Comparison of ENCODE assay signal across 8 mouse cellular contexts in genomic region chr17:33779967-33780295, GRCm38 (mm10). TPM values are rescaled to one million over a fixed set of nuclear protein-coding genes. Genes with fewer than 3 reads are reported as not detected.
A peak's percentile ranks its signal among the peaks of the same experiment; 100 is the strongest.
DNase-seq lines count a peak whose midpoint lies in the region; ATAC-seq and TF ChIP-seq lines count a peak whose summit lies in the region.

No protein-coding gene starts in this region.

- peak overlapping the region; percentile 89 for H3K27ac ChIP-seq in lung, embryonic 15.5 days
- peak overlapping the region; percentile 69; the same call in 1 of the 2 replicates for H3K27ac ChIP-seq in intestine, postnatal 0 days (ENCODE audit: low read depth, low read length)
- H3K27ac ChIP-seq in stomach, embryonic 14.5 days (ENCODE audit: low read length), result peak overlapping the region; percentile 89

- peaks cover 31% of the 10 kb centered on the region for H3K36me3 ChIP-seq in erythroblast, embryonic 14.5 days (ENCODE audit: control insufficient read depth)
- H3K36me3 ChIP-seq in lung, embryonic 15.5 days, result peaks cover 28% of the 10 kb centered on the region
- H3K36me3 ChIP-seq in intestine, postnatal 0 days (ENCODE audit: control insufficient read depth, insufficient read depth), result peaks cover 22% of the 10 kb centered on the region; the same call in 1 of the 2 replicates
- H3K36me3 ChIP-seq in stomach, embryonic 14.5 days (ENCODE audit: control insufficient read depth, insufficient read depth, low read length), result peaks cover 8% of the 10 kb centered on the region; the same call in 1 of the 2 replicates

- peak overlapping the region; percentile 26 for H3K4me3 ChIP-seq in erythroblast, embryonic 14.5 days (replicated peaks)
- H3K4me3 ChIP-seq in lung, embryonic 15.5 days, result peak overlapping the region; percentile 53
- peak overlapping the region; percentile 19; the same call in 1 of the 2 replicates for H3K4me3 ChIP-seq in intestine, postnatal 0 days (ENCODE audit: low read depth, low read length)
- peak overlapping the region; percentile 42 for H3K4me3 ChIP-seq in stomach, embryonic 14.5 days (ENCODE audit: low read depth, low read length)

- no peak overlapping the region for H3K9ac ChIP-seq in lung, embryonic 15.5 days
- no peak overlapping the region for H3K9ac ChIP-seq in intestine, postnatal 0 days (ENCODE audit: low read depth, low read length)
- H3K9ac ChIP-seq in stomach, embryonic 14.5 days (replicated peaks; ENCODE audit: low read depth, low read length), result no peak overlapping the region

- 0 out of 2 replicates have a peak, but pooled peaks cover 4% of the 10 kb centered on the region for H3K27me3 ChIP-seq in erythroblast, embryonic 14.5 days (ENCODE audit: control insufficient read depth)
- no peaks in the 10 kb centered on the region for H3K27me3 ChIP-seq in lung, embryonic 15.5 days
- H3K27me3 ChIP-seq in intestine, postnatal 0 days (replicated peaks; ENCODE audit: control insufficient read depth, insufficient read depth, low read length), result no peaks in the 10 kb centered on the region
- no peaks in the 10 kb centered on the region for H3K27me3 ChIP-seq in stomach, embryonic 14.5 days (ENCODE audit: control insufficient read depth, insufficient read depth, low read length)

- WGBS in lung, embryonic 15.5 days, result 57% methylated on average over 5 of the region's 5 CpGs
- WGBS in intestine, postnatal 0 days, result 68% methylated on average over 5 of the region's 5 CpGs
- 73% methylated on average over 5 of the region's 5 CpGs for WGBS in stomach, embryonic 14.5 days

- DNase-seq in lung, postnatal 14 days, result no peak
- no peak for DNase-seq in urinary bladder, postnatal 10 days (ENCODE audit: low spot score)
- DNase-seq in layer of hippocampus, adult 11-12 months (ENCODE audit: low spot score), result no peak

- H3K9me3 ChIP-seq in erythroblast, embryonic 14.5 days (ENCODE audit: control insufficient read depth, low read length), result no peaks in the 10 kb centered on the region
- H3K9me3 ChIP-seq in lung, embryonic 15.5 days, result no peaks in the 10 kb centered on the region
- no peaks in the 10 kb centered on the region for H3K9me3 ChIP-seq in intestine, postnatal 0 days (ENCODE audit: control insufficient read depth)
- H3K9me3 ChIP-seq in stomach, embryonic 14.5 days (ENCODE audit: control insufficient read depth, low read depth, low read length), result no peaks in the 10 kb centered on the region

- peaks cover 29% of the 10 kb centered on the region for H3K4me1 ChIP-seq in erythroblast, embryonic 14.5 days (ENCODE audit: control insufficient read depth)
- peaks cover 54% of the 10 kb centered on the region for H3K4me1 ChIP-seq in lung, embryonic 15.5 days
- H3K4me1 ChIP-seq in intestine, postnatal 0 days (replicated peaks; ENCODE audit: control insufficient read depth, insufficient read depth, low read length), result peaks cover 18% of the 10 kb centered on the region
- peaks cover 38% of the 10 kb centered on the region for H3K4me1 ChIP-seq in stomach, embryonic 14.5 days (ENCODE audit: control insufficient read depth, insufficient read depth, low read length)

- H3K4me2 ChIP-seq in lung, embryonic 15.5 days, result peak overlapping the region; percentile 95
- H3K4me2 ChIP-seq in intestine, postnatal 0 days (replicated peaks; ENCODE audit: low read depth), result peak overlapping the region; percentile 82
- H3K4me2 ChIP-seq in stomach, embryonic 14.5 days (replicated peaks; ENCODE audit: low read depth, low read length), result peak overlapping the region; percentile 89

- no peak for TF ChIP-seq CTCF in intestine, postnatal 0 days (IDR thresholded peaks at IDR 0.05; ENCODE audit: low read depth)

- no peak for ATAC-seq in erythroblast, adult 5-6 weeks (replicated peaks; ENCODE audit: low FRiP score, poor library complexity, severe bottlenecking)
- ATAC-seq in lung, embryonic 15.5 days (ENCODE audit: borderline replicate concordance, extremely low read depth, low FRiP score, low TSS enrichment), result no peak
- no peak for ATAC-seq in intestine, postnatal 0 days
- no peak for ATAC-seq in stomach, embryonic 14.5 days (ENCODE audit: insufficient number of reproducible peaks, insufficient read depth, low FRiP score, low read depth)

RNA-seq across cellular contexts. Expression of gene Angptl4, which starts 1.7 kb away (rescaled TPM):
- polyA plus RNA-seq in erythroblast, embryonic 14.5 days (2012), result 0.07 TPM in 1 of 2 replicates, not detected in the other
- 0.96 and 1.5 TPM in 2 replicates for total RNA-seq in erythroblast, adult 5-6 weeks (2015; ENCODE audit: low replicate concordance)
- 1.1 and 4.3 TPM in 2 replicates for total RNA-seq in erythroblast, adult 5-6 weeks (2017; ENCODE audit: low replicate concordance)
- polyA plus RNA-seq in lung, embryonic 15.5 days (2015; fragmentation: Nextera tagmentation; extraction: Ambion mirVana), result 43.7 and 47.0 TPM in 2 replicates
- polyA plus RNA-seq in intestine, postnatal 0 days (2015; fragmentation: Nextera tagmentation; extraction: Ambion mirVana), result 26.7 and 33.5 TPM in 2 replicates
- 22.5 and 25.1 TPM in 2 replicates for polyA plus RNA-seq in stomach, embryonic 14.5 days (2014; fragmentation: Nextera tagmentation; extraction: Ambion mirVana)

RNA-seq across cellular contexts. Expression of gene Rab11b, which starts 19.6 kb away (rescaled TPM):
- 26.5 and 41.4 TPM in 2 replicates for polyA plus RNA-seq in erythroblast, embryonic 14.5 days (2012)
- total RNA-seq in erythroblast, adult 5-6 weeks (2015; ENCODE audit: low replicate concordance), result 43.9 and 50.9 TPM in 2 replicates
- 28.1 and 36.7 TPM in 2 replicates for total RNA-seq in erythroblast, adult 5-6 weeks (2017; ENCODE audit: low replicate concordance)
- 281 and 306 TPM in 2 replicates for polyA plus RNA-seq in lung, embryonic 15.5 days (2015; fragmentation: Nextera tagmentation; extraction: Ambion mirVana)
- polyA plus RNA-seq in intestine, postnatal 0 days (2015; fragmentation: Nextera tagmentation; extraction: Ambion mirVana), result 157 and 160 TPM in 2 replicates
- 255 and 296 TPM in 2 replicates for polyA plus RNA-seq in stomach, embryonic 14.5 days (2014; fragmentation: Nextera tagmentation; extraction: Ambion mirVana)

RNA-seq across cellular contexts. Expression of gene Kank3, which starts 30.4 kb away (rescaled TPM):
- polyA plus RNA-seq in erythroblast, embryonic 14.5 days (2012), result 0.03 TPM in 2 replicates
- total RNA-seq in erythroblast, adult 5-6 weeks (2015; ENCODE audit: low replicate concordance), result not detected in 2 replicates
- total RNA-seq in erythroblast, adult 5-6 weeks (2017; ENCODE audit: low replicate concordance), result 0.42 and 1.3 TPM in 2 replicates
- 68.0 and 77.8 TPM in 2 replicates for polyA plus RNA-seq in lung, embryonic 15.5 days (2015; fragmentation: Nextera tagmentation; extraction: Ambion mirVana)
- polyA plus RNA-seq in intestine, postnatal 0 days (2015; fragmentation: Nextera tagmentation; extraction: Ambion mirVana), result 14.8 and 14.9 TPM in 2 replicates
- polyA plus RNA-seq in stomach, embryonic 14.5 days (2014; fragmentation: Nextera tagmentation; extraction: Ambion mirVana), result 32.5 and 33.5 TPM in 2 replicates

RNA-seq across cellular contexts. Expression of gene Rps28, which starts 44.4 kb away (rescaled TPM):
- 366 and 664 TPM in 2 replicates for polyA plus RNA-seq in erythroblast, embryonic 14.5 days (2012)
- total RNA-seq in erythroblast, adult 5-6 weeks (2015; ENCODE audit: low replicate concordance), result 216 and 275 TPM in 2 replicates
- total RNA-seq in erythroblast, adult 5-6 weeks (2017; ENCODE audit: low replicate concordance), result 302 and 335 TPM in 2 replicates
- 885 and 959 TPM in 2 replicates for polyA plus RNA-seq in lung, embryonic 15.5 days (2015; fragmentation: Nextera tagmentation; extraction: Ambion mirVana)
- 831 and 858 TPM in 2 replicates for polyA plus RNA-seq in intestine, postnatal 0 days (2015; fragmentation: Nextera tagmentation; extraction: Ambion mirVana)
- 1,306 and 1,470 TPM in 2 replicates for polyA plus RNA-seq in stomach, embryonic 14.5 days (2014; fragmentation: Nextera tagmentation; extraction: Ambion mirVana)

RNA-seq across cellular contexts. Expression of gene Ndufa7, which starts 44.4 kb away (rescaled TPM):
- 125 and 152 TPM in 2 replicates for polyA plus RNA-seq in erythroblast, embryonic 14.5 days (2012)
- total RNA-seq in erythroblast, adult 5-6 weeks (2015; ENCODE audit: low replicate concordance), result 50.6 and 57.5 TPM in 2 replicates
- 35.4 and 46.6 TPM in 2 replicates for total RNA-seq in erythroblast, adult 5-6 weeks (2017; ENCODE audit: low replicate concordance)
- 425 and 461 TPM in 2 replicates for polyA plus RNA-seq in lung, embryonic 15.5 days (2015; fragmentation: Nextera tagmentation; extraction: Ambion mirVana)
- polyA plus RNA-seq in intestine, postnatal 0 days (2015; fragmentation: Nextera tagmentation; extraction: Ambion mirVana), result 503 and 513 TPM in 2 replicates
- polyA plus RNA-seq in stomach, embryonic 14.5 days (2014; fragmentation: Nextera tagmentation; extraction: Ambion mirVana), result 471 and 592 TPM in 2 replicates

Comparison
In these comparisons a context has a peak if more than half of its experiments do, and no peak if none do; other contexts are left out.
1. RNA of gene Angptl4, which starts 1.7 kb away (polyA plus RNA-seq): 43.7 to 47.0 TPM in lung, embryonic 15.5 days, 26.7 to 33.5 TPM in intestine, postnatal 0 days and 22.5 to 25.1 TPM in stomach, embryonic 14.5 days; 0.07 TPM in erythroblast, embryonic 14.5 days; every median in the first group is over 10 times any median in the second.
2. RNA of gene Kank3, which starts 30.4 kb away (polyA plus RNA-seq): 68.0 to 77.8 TPM in lung, embryonic 15.5 days, 32.5 to 33.5 TPM in stomach, embryonic 14.5 days and 14.8 to 14.9 TPM in intestine, postnatal 0 days; 0.03 TPM in erythroblast, embryonic 14.5 days; every median in the first group is over 10 times any median in the second.
3. Peak in every context shown above with its lines, with median percentiles within 50 percentile points of each other: H3K4me3 ChIP-seq, H3K27ac ChIP-seq and H3K4me2 ChIP-seq.